Mouse (Mus musculus): Measurements from ENCODE around the gene Vps18. TPM values are rescaled to one million over a fixed set of nuclear protein-coding genes. Genes with fewer than 3 reads are reported as not detected.

Gene Vps18
- 16.4 and 18.0 TPM in 2 replicates for polyA plus RNA-seq (2015; fragmentation: Nextera tagmentation; extraction: Ambion mirVana)

- ATAC-seq (ENCODE audit: insufficient read depth, low FRiP score, low read depth), result peak; percentile 95
- H3K27ac ChIP-seq, result peak within 1 kb of the TSS; percentile 80; the same call in 1 of the 2 replicates
- H3K9ac ChIP-seq, result peak within 1 kb of the TSS; percentile 77
- H3K27me3 ChIP-seq (replicated peaks), result no peaks in the 10 kb centered on the region
- under 1% methylated on average over 31 of the region's 31 CpGs for WGBS
- H3K9me3 ChIP-seq, result no peaks in the 10 kb centered on the region
- peaks cover 19% of the 10 kb centered on the region for H3K36me3 ChIP-seq
- H3K4me3 ChIP-seq (replicated peaks), result peak within 1 kb of the TSS; percentile 78
- H3K4me2 ChIP-seq, result peak within 1 kb of the TSS; percentile 89
- H3K4me1 ChIP-seq, result peaks cover 14% of the 10 kb centered on the region
Measured at GRCm38 (mm10) chr2:119288270-119288882, at the start of gene Vps18. Gene Vps18, plus strand, starts transcription at chr2:119288740.

- no peak overlapping the region for H3K9ac ChIP-seq
- peaks cover 30% of the 10 kb centered on the region for H3K27me3 ChIP-seq (replicated peaks)
- H3K27ac ChIP-seq, result peak overlapping the region; percentile 45; the same call in 1 of the 2 replicates
- peaks cover 12% of the 10 kb centered on the region; the same call in 1 of the 2 replicates for H3K4me1 ChIP-seq
- H3K4me2 ChIP-seq, result peak overlapping the region; percentile 83
- 56% methylated on average over 4 of the region's 4 CpGs for WGBS
- ATAC-seq (ENCODE audit: insufficient read depth, low FRiP score, low read depth), result no peak
- H3K9me3 ChIP-seq, result no peaks in the 10 kb centered on the region
- H3K36me3 ChIP-seq, result no peaks in the 10 kb centered on the region
- 0 out of 2 replicates have a peak overlapping the region, but pooled peaks have one; percentile 8 for H3K4me3 ChIP-seq (replicated peaks)
Measured at GRCm38 (mm10) chr2:119240075-119240818, 48.3 kb upstream of the Vps18 start.

GRCm38 (mm10) chr2:119240819-119241186 lies 47.7 kb upstream of the Vps18 start:
- no peaks in the 10 kb centered on the region for H3K36me3 ChIP-seq
- WGBS, result 87% methylated on average over 4 of the region's 4 CpGs
- H3K4me3 ChIP-seq (replicated peaks), result no peak overlapping the region
- no peaks in the 10 kb centered on the region for H3K9me3 ChIP-seq
- H3K4me2 ChIP-seq, result peak overlapping the region; percentile 83; the same call in 1 of the 2 replicates
- peaks cover 12% of the 10 kb centered on the region; the same call in 1 of the 2 replicates for H3K4me1 ChIP-seq
- no peak overlapping the region for H3K27ac ChIP-seq
- no peak overlapping the region for H3K9ac ChIP-seq
- no peak for ATAC-seq (ENCODE audit: insufficient read depth, low FRiP score, low read depth)
- H3K27me3 ChIP-seq (replicated peaks), result peaks cover 25% of the 10 kb centered on the region

- no peak overlapping the region for H3K27ac ChIP-seq
- 68% methylated on average over 9 of the region's 9 CpGs for WGBS
- no peak overlapping the region for H3K4me2 ChIP-seq
- peaks cover 14% of the 10 kb centered on the region for H3K27me3 ChIP-seq (replicated peaks)
- no peaks in the 10 kb centered on the region for H3K9me3 ChIP-seq
- H3K4me3 ChIP-seq (replicated peaks), result no peak overlapping the region
- 0 out of 2 replicates have a peak, but pooled peaks cover 4% of the 10 kb centered on the region for H3K4me1 ChIP-seq
- no peak for ATAC-seq (ENCODE audit: insufficient read depth, low FRiP score, low read depth)
- H3K36me3 ChIP-seq, result no peaks in the 10 kb centered on the region
- H3K9ac ChIP-seq, result no peak overlapping the region
Measured at GRCm38 (mm10) chr2:119242548-119242947, 46.0 kb upstream of the Vps18 start.

GRCm38 (mm10) chr2:119245246-119245645 lies 43.3 kb upstream of the Vps18 start:
- WGBS, result 76% methylated on average over 7 of the region's 7 CpGs
- H3K27me3 ChIP-seq (replicated peaks), result no peaks in the 10 kb centered on the region

GRCm38 (mm10) chr2:119247904-119248303 lies 40.6 kb upstream of the Vps18 start:
- no peaks in the 10 kb centered on the region for H3K27me3 ChIP-seq (replicated peaks)
- 82% methylated on average over 9 of the region's 9 CpGs for WGBS
- no peaks in the 10 kb centered on the region for H3K9me3 ChIP-seq
- H3K27ac ChIP-seq, result no peak overlapping the region
- H3K4me3 ChIP-seq (replicated peaks), result no peak overlapping the region
- peaks cover 14% of the 10 kb centered on the region for H3K4me1 ChIP-seq
- H3K36me3 ChIP-seq, result no peaks in the 10 kb centered on the region
- no peak overlapping the region for H3K4me2 ChIP-seq
- H3K9ac ChIP-seq, result no peak overlapping the region
- no peak for ATAC-seq (ENCODE audit: insufficient read depth, low FRiP score, low read depth)

More at GRCm38 (mm10) chr2:119245246-119245645, 43.3 kb upstream of the Vps18 start:
- Histone ChIP-seq H3K9ac (no peak overlapping the region), H3K4me2 (no peak overlapping the region), H3K4me1 (peaks cover 10% of the 10 kb centered on the region), H3K27ac (no peak overlapping the region), H3K4me3 (replicated peaks) (no peak overlapping the region), H3K9me3 (no peaks in the 10 kb centered on the region), H3K36me3 (no peaks in the 10 kb centered on the region)
- no peak for ATAC-seq (ENCODE audit: insufficient read depth, low FRiP score, low read depth)

GRCm38 (mm10) chr2:119249592-119250061 lies 38.9 kb upstream of the Vps18 start:
- Histone ChIP-seq H3K27me3 (replicated peaks) (no peaks in the 10 kb centered on the region), H3K9ac (no peak overlapping the region), H3K36me3 (no peaks in the 10 kb centered on the region), H3K4me2 (no peak overlapping the region), H3K9me3 (no peaks in the 10 kb centered on the region), H3K4me1 (peaks cover 14% of the 10 kb centered on the region), H3K27ac (peak overlapping the region; percentile 72), H3K4me3 (replicated peaks) (no peak overlapping the region)
- ATAC-seq (ENCODE audit: insufficient read depth, low FRiP score, low read depth), result peak; percentile 70; the same call in 1 of the 2 replicates
- 49% methylated on average over 4 of the region's 4 CpGs for WGBS

- no peaks in the 10 kb centered on the region for H3K9me3 ChIP-seq
- H3K4me2 ChIP-seq, result no peak overlapping the region
- H3K27me3 ChIP-seq (replicated peaks), result no peaks in the 10 kb centered on the region
- WGBS, result 55% methylated on average over 5 of the region's 5 CpGs
- H3K36me3 ChIP-seq, result no peaks in the 10 kb centered on the region
- peak; percentile 16; the same call in 1 of the 2 replicates for ATAC-seq (ENCODE audit: insufficient read depth, low FRiP score, low read depth)
- no peak overlapping the region for H3K4me3 ChIP-seq (replicated peaks)
- H3K27ac ChIP-seq, result peak overlapping the region; percentile 36
- peaks cover 14% of the 10 kb centered on the region for H3K4me1 ChIP-seq
- no peak overlapping the region for H3K9ac ChIP-seq
Measured at GRCm38 (mm10) chr2:119250377-119250776, 38.2 kb upstream of the Vps18 start.

GRCm38 (mm10) chr2:119250826-119251478 lies 37.6 kb upstream of the Vps18 start:
- Histone ChIP-seq H3K27ac (peak overlapping the region; percentile 62), H3K4me3 (replicated peaks) (no peak overlapping the region), H3K4me2 (peak overlapping the region; percentile 32; the same call in 1 of the 2 replicates), H3K27me3 (replicated peaks) (no peaks in the 10 kb centered on the region), H3K9me3 (no peaks in the 10 kb centered on the region), H3K4me1 (peaks cover 14% of the 10 kb centered on the region), H3K9ac (no peak overlapping the region), H3K36me3 (no peaks in the 10 kb centered on the region)
- peak; percentile 57; the same call in 1 of the 2 replicates for ATAC-seq (ENCODE audit: insufficient read depth, low FRiP score, low read depth)
- 13% methylated on average over 11 of the region's 11 CpGs for WGBS

GRCm38 (mm10) chr2:119254976-119255375 lies 33.6 kb upstream of the Vps18 start:
- no peak overlapping the region for H3K27ac ChIP-seq
- H3K4me2 ChIP-seq, result no peak overlapping the region
- H3K9me3 ChIP-seq, result no peaks in the 10 kb centered on the region
- 34% methylated on average over 7 of the region's 7 CpGs for WGBS
- H3K4me1 ChIP-seq, result peaks cover 4% of the 10 kb centered on the region; the same call in 1 of the 2 replicates
- H3K27me3 ChIP-seq (replicated peaks), result no peaks in the 10 kb centered on the region
- no peak overlapping the region for H3K4me3 ChIP-seq (replicated peaks)
- no peak overlapping the region for H3K9ac ChIP-seq
- H3K36me3 ChIP-seq, result no peaks in the 10 kb centered on the region
- no peak for ATAC-seq (ENCODE audit: insufficient read depth, low FRiP score, low read depth)

GRCm38 (mm10) chr2:119260518-119260917 lies 28.0 kb upstream of the Vps18 start:
- H3K4me1 ChIP-seq, result peaks cover 5% of the 10 kb centered on the region; the same call in 1 of the 2 replicates
- no peaks in the 10 kb centered on the region for H3K36me3 ChIP-seq
- no peak overlapping the region for H3K4me3 ChIP-seq (replicated peaks)
- H3K27ac ChIP-seq, result no peak overlapping the region
- no peak overlapping the region for H3K4me2 ChIP-seq
- no peak overlapping the region for H3K9ac ChIP-seq
- no peaks in the 10 kb centered on the region for H3K27me3 ChIP-seq (replicated peaks)
- no peak for ATAC-seq (ENCODE audit: insufficient read depth, low FRiP score, low read depth)
- WGBS, result 44% methylated on average over 1 of the region's 1 CpGs
- H3K9me3 ChIP-seq, result no peaks in the 10 kb centered on the region
